Mouse (Mus musculus): Measurements from ENCODE around the gene Lamc2.

The Lamc2 gene

DNA sequence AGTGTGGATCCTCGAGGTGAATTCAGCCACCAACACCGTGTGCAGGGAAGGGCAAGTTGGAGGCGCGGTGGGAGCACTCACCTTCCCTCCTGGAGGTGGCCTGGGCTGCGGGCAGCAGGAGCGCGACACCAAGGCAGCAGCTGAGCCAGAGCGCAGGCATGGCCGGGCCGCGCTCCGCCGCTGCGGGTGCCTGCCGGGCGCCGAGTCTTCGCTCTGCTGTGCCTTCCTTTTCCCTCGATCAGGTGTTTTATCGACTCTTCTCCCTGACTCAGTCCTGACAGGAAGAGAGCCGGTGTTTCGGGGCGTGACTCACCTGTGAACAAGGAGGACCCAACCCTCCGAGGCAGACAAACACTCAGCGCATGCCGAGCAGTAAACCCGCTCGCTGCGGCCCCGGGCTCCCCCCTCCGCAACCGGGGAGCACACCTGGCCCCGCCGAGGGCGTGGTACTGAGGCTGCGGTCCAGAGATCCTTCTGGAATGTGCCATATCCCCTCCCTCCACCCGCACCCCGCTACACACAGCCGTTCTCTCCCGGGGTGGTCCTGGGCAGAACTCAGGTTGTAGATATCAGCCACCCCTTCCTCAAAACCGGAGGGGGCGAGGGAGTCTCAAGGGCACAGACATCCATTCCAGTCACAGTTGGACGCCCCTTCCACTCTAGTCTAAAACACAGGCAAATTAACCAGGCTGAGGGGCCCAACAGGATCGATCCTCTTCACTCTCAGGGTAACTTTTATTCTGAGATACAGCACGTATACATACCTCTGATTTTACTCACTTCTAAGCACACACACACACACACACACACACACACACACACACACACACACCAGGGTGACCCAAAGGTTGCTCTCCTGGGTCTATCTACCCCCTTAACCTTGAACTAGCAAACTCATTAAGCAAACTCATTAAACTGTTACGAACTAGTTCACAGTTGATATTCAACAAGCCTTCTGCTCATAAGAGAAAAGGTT is at the start of gene Lamc2:
TSS of gene Lamc2 (minus strand) at position 620 of the 976 bp plus-strand sequence.
- peak in 1 of 2 experiments; percentile 15 for DNase-seq (ENCODE audit: low spot score in 2 of 2)

DNA sequence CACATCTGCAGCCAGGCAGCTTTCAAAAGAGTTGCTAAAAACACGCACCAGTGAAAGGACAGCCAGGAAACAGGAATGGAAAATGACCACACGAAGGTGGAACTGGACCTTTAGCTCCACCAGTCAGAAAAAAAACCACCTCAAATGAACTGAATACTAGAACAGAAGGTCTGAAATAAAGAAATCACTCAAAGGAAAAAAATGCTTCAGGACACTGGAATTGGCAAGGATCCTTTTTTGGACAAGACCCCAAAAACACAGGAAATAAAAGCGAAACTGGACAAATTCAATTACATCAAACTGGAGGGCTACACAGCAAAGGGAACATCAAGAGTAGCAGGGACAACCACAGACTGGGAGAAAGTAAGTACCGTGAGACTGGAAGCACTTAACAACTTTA is 49.3 kb upstream of the Lamc2 start:
- no peak for DNase-seq (ENCODE audit: low spot score in 2 of 2)

DNA sequence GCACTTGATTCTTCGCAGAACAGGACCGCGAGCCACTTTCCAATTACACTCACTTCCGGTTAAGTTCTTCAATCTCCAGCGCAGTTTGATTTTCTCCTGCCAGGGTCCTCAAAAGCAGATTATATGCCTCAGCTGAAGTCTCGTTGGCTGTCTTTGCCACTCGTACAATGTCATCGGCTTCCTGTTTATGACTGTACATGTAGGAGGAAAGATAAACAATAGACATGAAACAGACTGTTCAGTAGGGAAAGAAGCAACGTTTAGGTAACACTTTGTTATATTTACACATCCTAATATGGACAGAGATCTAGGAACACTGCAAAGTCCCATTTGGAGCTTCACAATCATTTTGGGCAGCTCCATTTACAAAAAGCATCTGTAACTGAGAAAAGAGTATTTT is 45.4 kb upstream of the Lamc2 start:
- no peak for DNase-seq (ENCODE audit: low spot score in 2 of 2)

DNA sequence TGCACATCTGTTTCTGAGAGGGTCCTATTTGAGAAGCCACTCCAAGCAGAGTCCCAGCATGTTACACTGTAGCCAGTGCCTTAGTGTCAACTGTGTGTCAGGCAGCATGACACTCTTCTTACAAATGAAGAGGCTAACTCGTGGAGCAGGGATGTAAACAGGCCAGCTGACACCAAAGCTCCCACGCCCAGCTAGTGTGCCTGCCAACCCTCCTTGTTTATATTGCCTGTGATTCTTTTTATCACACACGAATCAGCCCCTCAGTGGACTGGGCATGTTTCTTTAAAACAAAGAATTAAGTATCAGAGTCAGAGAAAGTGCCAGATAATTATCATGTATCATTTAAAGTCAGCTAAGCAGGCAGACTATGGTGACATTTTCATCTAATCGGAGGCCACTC is 41.7 kb upstream of the Lamc2 start:
- DNase-seq (ENCODE audit: low spot score in 2 of 2) = no peak

DNA sequence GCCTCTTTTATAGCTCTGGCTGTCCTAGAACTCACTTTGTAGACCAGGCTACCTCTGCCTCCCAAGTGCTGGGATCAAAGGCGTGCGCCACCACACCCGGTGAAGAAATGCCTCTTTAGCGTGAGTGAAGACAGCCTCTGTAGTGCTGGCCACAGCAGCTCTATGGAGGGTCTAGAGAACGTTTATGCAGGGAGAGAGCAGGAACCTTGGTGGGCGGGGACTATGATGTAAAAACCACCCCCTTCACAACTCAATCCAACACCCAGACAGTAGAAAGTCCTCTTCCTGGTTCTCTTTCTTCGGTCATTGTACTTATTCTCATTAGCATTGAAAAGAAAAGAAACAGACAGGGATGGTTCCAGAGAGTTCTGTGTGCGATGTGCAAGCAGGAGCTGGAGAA is 40.8 kb upstream of the Lamc2 start:
- no peak for DNase-seq (ENCODE audit: low spot score in 2 of 2)

DNA sequence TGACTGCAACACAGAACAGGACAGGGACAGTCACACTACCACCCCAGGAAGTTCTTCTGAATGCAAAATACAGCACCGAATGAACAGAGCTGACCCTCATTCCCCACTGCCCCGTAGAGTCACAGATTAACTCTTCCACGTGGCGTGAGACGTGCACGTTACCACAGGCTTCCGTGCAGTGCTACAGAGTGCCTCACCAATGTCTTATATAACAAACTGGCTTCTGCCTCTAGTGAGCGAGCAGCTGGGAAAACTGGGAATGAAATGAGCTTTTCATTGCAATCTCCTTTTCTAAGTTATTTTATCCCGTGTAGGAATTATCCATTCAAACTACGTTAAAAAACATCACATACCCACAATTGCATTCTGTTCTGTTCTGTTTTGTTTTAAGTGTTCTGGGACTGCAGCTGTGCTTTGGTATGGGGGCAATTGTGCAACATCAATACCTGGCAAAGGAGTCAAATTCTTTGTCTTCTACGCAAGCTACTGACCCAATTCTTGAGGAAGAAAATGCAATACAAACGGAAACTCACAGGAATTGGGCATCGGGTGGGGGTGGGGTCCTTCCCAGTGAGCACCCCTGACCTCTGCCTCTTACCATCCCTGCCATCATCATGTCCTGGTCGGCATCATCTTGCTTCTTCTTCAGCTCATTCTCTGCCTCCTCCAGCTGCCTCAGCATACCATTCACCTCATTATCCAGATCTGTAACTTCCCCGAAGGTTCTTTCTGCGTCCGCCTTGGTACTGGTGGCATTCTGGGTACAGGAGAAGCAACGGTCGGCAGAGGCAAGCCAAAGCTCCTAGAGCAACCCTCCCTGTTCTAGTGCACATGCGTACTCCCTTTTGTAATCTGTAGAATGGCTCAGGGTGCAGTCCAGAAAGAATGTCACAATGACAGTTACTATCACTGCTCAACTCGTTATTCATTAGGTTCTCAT is 39.8 kb upstream of the Lamc2 start:
- DNase-seq (ENCODE audit: low spot score in 2 of 2) = no peak

DNA sequence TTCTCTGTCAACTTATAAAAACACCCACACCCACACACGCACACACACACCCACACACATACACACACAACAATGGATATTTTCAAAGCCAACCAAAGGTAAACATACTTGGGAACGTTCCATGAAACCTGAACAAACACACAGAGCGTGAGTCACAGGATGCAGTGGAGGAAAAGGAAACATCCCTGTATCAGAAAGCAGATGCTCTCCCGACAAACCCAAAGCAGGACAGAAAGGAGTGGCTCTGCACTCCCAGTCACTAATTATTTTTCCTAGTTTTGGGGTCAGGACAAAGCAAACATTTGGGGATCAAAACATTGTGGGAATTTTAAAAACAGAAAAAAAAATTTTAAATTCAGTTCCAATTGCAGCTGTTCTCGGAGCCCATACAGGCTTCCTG is 38.1 kb upstream of the Lamc2 start:
- DNase-seq (ENCODE audit: low spot score in 2 of 2) = no peak

DNA sequence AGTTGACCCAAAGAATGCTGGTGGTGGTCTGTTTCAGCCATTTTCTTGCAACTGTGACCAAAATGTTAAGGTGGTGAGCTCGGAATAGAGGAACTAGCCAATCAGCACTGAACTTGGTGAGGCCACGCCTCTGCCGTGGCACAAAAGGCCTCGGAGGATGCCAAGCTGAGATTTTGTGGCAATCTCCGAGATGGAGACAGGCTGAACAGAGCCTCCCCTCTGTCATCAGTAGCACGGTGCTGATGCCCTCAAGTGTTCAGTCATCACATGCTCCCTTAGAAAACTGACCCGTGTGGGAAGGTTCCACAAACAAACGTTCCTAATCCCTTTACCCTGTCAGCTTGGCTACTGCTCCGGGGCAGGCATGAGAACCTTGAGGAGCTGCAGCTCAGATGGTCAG is 33.1 kb upstream of the Lamc2 start:
- DNase-seq (ENCODE audit: low spot score in 2 of 2) = no peak

DNA sequence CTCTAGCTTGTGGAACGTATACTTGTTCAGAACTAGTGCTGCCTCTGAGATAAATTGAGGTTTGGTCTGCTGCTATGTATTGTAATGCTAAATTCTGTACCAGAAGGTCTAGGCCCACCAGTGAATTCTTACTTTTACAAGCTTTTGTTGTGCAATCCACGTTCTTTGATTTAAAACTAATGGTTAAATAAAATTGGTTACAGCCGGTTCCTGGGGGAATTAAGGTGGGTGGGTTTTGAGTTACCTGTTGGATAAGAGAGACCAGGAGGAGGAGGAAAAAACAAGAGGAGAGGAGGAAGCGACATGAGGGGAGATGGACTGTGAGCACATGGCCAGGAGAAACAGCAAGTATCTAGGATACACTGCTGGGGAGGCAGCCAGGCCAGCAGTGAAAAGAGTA is 30.3 kb upstream of the Lamc2 start:
- DNase-seq (ENCODE audit: low spot score in 2 of 2) = no peak

DNA sequence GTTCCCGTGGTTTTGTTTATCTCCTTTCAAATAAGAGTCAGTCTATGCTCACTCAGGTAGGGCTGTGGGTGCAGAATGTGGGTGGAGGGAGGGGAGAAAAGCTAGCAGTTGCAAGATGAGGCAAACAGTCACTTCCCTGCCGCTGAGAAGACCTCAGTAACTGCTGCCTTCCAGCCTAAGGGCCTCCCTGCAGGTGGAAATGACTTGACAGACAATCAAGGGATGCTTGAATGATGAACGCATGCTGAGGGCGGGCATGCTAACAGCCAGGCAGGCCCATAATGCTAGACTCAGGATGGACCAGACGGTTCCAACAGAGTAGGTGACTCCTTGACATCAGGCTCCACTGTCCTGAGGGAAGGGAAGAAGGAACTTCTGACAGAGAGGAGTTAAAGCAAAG is 29.4 kb upstream of the Lamc2 start:
- DNase-seq (ENCODE audit: low spot score in 2 of 2) = no peak

DNA sequence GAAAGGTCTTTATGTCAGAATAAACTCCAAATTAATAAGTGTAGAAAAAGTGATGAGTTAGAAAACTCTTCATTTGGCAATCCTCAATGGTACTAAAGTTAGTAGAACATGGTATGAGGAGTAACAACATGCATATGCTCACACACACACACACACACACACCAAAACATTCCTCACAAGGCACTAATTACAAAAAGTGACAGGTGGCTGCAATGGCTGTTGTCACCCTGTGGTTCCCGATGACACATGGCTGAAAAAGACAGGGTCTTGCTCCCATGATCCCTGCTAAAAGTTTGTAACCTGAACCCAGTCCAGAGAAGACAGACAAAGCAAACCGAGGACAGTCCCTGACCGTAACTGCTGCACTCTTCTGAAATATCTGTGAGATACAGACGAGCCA is 24.7 kb upstream of the Lamc2 start:
- no peak for DNase-seq (ENCODE audit: low spot score in 2 of 2)

DNA sequence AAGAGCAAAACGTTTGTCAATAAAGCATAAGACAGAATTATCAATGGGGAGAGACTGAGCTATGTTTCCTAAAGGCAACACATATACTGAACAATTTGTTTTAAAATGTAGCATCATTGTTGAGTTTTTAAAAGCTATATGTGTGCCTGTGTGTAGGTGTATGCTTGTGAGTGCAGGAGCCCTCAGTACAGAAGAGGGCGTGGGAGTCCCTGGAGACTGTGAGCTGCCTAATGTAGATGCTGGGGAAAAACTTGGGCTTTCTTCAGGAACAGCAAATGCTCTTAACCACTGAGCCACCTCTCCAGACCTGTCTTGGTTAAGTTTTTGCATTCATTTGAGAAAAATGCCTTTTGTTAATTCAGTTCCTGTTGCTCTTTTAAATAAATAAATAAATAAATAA is 24.0 kb upstream of the Lamc2 start:
- DNase-seq (ENCODE audit: low spot score in 2 of 2) = no peak

DNA sequence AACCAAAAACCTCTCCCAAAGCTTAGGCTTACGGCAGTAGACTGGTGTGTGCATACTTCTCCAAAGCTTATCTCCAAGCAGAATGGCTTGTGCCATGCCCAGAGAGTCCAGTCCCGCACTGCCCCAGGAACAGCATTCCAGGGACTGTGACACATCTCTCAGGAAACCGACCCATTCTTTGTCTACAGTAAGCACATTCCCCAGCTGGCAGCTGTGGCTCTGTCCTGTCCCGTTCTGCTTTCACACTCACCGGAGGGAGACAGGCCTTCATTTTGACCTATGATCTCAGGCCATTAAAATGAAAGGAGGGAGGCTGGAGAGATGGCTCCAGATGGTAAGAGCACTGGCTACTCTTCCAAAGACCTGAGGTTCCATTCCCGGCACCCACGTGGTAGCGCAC is 15.9 kb upstream of the Lamc2 start:
- DNase-seq (ENCODE audit: low spot score in 2 of 2) = no peak

DNA sequence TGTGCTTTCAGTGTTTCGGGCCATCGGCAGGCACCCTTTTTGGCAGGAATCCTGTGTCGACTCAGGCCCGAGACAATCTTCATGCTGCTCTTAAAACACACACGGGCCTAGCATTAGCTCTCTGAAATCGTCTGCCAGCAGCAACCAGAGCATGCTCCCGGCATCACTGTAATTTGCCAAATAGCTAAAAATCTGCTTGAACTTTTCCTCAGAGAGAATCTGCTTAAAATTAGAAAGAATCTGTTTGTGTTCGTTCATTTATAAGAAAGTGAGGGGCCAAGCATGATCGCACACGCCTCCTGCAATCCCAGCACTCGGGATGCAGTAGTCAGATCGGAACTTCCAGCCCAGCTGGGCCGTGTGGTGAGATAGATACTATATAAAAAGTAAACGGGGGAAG is 15.2 kb upstream of the Lamc2 start:
- no peak for DNase-seq (ENCODE audit: low spot score in 2 of 2)

DNA sequence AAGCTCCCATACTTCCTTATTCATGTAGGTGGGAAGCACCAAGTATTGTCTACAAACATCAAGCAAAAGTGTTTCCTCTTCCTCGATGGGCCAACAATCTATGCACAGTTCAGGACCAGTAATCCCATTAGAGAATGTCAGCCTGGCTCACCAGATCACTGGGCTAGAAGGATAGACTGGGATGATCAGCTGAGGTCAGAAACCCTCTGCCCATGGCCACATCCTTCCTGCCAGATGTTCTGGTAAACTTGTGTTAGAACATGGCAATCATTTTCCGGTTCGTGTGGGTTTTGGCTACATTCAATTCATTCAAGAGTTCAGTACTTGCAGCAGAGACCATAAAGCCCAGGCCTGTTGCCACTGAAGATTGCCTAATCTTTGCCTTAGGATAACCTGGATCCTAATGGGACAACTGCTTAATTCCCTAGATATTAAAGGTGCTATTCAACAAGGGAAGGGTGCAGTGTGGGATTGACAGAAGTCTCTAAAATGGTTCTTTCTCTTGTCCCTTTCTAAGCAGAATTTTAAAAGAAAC is 11.1 kb upstream of the Lamc2 start:
- DNase-seq (ENCODE audit: low spot score in 2 of 2) = no peak

DNA sequence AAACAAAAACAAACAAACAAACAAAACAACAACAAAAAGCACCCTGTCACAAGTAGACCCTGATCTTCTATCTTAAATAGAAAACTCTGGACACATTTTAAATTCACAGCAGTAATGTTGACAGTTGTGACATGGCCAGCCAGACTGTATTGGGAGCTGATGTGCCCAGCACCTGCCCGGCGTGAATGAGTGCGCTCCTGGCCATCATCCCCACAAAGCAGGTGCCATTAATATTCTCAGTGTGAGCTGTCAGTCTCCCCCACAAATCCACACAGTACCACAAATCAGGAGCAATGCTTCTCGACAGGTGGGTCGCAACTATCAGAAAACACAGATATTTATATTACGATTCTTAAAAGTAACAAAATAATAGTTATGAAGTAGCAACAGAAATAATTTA is 6.7 kb upstream of the Lamc2 start:
- DNase-seq (ENCODE audit: low spot score in 2 of 2) = no peak

DNA sequence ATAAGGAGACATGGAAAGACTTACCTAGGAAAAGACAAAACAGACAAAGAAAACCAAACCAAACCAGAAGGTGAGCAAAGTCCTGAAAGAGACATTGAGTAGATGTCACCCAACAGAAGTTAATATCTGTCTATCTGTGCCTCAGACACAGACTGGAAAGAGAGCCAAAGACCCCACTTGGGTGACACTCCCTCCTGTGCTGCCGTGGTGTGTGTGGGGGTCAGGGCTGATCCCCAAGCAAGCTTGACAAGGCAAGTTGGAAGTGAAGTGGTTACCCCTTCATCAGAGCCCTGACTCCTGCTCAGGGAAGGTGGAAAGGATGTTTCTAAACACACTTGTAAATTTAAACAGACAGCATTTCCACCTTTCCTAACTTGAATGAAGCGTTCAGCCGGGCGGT is 6.1 kb upstream of the Lamc2 start:
- DNase-seq (ENCODE audit: low spot score in 2 of 2) = no peak

DNA sequence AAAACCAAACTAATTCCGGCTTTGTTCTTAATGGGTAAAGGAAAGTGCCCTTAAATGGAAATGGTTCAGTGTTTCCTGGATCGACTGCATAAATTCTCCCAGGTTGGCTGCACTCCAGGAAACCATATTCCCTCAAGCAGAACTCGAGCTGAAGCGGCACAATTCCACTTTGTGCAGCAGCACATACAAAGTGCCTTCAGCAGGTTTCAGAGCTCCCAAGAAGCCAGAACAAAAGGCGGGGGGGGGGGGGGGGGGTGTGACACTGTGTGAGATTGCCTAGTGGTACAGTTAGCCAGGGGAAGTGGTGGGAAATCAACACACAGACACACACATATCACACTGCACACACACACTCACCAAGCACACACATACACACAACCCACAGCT is 5.7 kb upstream of the Lamc2 start:
- DNase-seq (ENCODE audit: low spot score in 2 of 2) = peak in 1 of 2 experiments; percentile 53

DNA sequence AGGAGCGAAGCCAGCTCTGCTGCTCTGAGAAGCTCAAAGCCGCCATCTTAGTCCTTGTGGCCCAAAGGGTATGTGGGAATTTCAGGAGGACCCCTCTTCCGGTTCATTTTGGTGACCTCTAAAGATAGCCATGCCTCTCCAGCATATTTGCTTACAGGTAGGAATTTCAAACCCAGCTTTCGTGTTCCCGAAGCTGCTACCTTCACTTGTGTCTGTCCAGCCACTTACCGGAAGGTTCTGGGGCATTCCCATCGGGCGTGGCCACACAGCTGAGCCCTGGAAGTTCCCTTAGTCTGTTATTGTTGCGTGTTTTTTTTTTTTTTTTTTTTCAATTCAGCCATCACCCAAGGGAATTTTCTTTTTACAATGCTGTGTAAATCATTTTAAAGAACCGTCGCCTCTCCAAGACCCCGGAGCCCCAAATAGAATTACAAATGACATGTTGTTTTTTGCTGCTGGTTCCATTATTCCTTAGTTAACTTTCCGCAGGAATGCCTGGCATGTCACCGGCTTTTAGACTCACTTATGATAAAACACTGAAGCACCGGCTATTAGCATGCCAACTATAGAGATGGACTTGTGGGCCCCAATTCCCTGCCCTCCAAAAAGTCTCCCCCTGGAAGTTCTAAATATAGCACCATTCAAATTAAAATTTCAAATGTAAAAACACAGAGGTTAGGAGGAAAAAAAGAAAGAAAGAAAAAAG is 5.1 kb upstream of the Lamc2 start:
- DNase-seq (ENCODE audit: low spot score in 2 of 2) = no peak

DNA sequence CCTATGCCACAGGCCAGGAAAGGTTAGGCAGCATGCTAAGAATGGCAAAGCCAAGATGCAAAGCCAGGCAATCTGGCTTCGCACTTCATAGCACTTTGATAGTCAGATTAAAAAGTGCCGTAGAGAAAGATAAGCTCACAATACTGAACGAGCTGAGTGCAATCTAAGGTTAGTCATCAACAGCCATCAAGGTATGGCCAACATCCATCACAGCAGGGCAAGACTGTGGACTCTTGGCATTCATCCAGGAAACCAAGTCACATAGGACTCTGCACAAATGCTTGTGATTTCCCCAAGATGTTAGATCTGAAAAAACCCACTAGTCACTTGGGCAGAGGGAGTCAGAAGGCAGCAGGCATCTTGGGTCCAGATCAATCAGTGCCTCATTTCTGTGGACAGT is 1.8 kb upstream of the Lamc2 start:
- DNase-seq (ENCODE audit: low spot score in 2 of 2) = no peak

DNA sequence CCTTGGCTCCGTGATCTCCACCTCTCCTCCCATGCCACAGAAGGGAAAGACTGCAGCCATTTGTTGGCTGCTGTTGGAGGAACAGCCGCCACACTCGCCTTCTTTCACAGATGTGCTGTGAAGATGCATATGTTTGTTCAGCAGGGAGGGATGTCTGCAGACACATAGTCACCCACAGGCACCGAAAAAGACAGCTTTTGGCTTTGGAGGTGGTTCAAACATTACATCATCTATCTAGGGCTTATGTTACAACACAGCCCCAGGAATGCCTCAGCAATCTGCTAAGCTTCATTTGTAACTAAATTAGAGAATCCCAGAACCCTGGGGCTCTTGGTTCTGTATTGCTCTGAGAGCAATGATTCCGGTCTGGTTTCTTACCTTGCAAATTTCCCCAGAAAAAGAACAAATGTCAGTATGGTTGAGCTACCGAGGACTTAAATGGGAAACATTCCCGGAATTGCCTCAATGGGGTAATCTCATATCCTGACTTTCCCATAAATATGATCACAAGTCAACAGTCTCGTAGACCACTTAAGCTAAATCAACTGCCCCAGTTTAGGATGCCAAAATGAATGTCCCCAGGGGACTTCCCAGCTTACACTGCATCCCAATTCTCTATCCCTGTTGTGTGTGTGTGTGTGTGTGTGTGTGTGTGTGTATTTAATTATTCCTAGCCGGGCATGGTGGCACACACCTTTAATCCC is 5.5 kb downstream of the Lamc2 start:
- DNase-seq (ENCODE audit: low spot score in 2 of 2) = peak; percentile 14 to 53

Measured in frontal cortex, postnatal 10 days (tissue).